Mouse (Mus musculus) gastrocnemius, postnatal 14 days (tissue): ENCODE results near the gene Ggta1. TPM values are rescaled to one million over a fixed set of nuclear protein-coding genes. Genes with fewer than 3 reads are reported as not detected.

Source experiments
- DNase-seq: peaks from one replicate; pipeline ENCODE4 v3.0.0; 2021; ENCODE audit warnings: mixed read lengths
- intact Hi-C: fragments of 180-260 bp; cut with DNase I; formaldehyde crosslinking; loops from one replicate; pipeline ENCODE4 v1.15.1; 2025; ENCODE audit warnings: low total_unique reads
- total RNA-seq, 2 experiments: library from RNA; stranded (reverse); gene quantifications; 2 replicates each; pipeline ENCODE4 v1.2.3; 2021

Ggta1 gene
- total RNA-seq, 2 experiments from 2014 or later, result 11.1 to 15.6 TPM

- no peak for DNase-seq
- intact Hi-C loops, result no loop called here
Measured at GRCm38 (mm10) chr2:35495486-35496278, 32.7 kb upstream of the Ggta1 start.

GRCm38 (mm10) chr2:35493566-35493965 is 30.5 kb upstream of the Ggta1 start:
- DNase-seq, result no peak
- intact Hi-C loops, result no loop called here

GRCm38 (mm10) chr2:35491151-35491550 is 28.1 kb upstream of the Ggta1 start:
- no peak for DNase-seq
- intact Hi-C loops, result no loop called here

- DNase-seq, result no peak
- intact Hi-C loops, result no loop called here
Measured at GRCm38 (mm10) chr2:35490458-35491111, 27.6 kb upstream of the Ggta1 start.

- intact Hi-C loops, result no loop called here
- no peak for DNase-seq
Measured at GRCm38 (mm10) chr2:35487700-35488099, 24.7 kb upstream of the Ggta1 start.

- intact Hi-C loops, result no loop called here
- no peak for DNase-seq
Measured at GRCm38 (mm10) chr2:35486981-35487655, 24.1 kb upstream of the Ggta1 start.

GRCm38 (mm10) chr2:35484102-35484501 is 21.1 kb upstream of the Ggta1 start:
- DNase-seq, result no peak
- intact Hi-C loops, result no loop called here

GRCm38 (mm10) chr2:35483402-35483801 is 20.4 kb upstream of the Ggta1 start:
- intact Hi-C loops, result no loop called here
- no peak for DNase-seq

- no peak for DNase-seq
- intact Hi-C loops, result no loop called here
Measured at GRCm38 (mm10) chr2:35481322-35481990, 18.4 kb upstream of the Ggta1 start.

- intact Hi-C loops, result no loop called here
- no peak for DNase-seq
Measured at GRCm38 (mm10) chr2:35480073-35480472, 17.0 kb upstream of the Ggta1 start.

GRCm38 (mm10) chr2:35478812-35479122 is 15.7 kb upstream of the Ggta1 start:
- intact Hi-C loops, result no loop called here
- no peak for DNase-seq

GRCm38 (mm10) chr2:35477999-35478811 is 15.2 kb upstream of the Ggta1 start:
- intact Hi-C loops, result no loop called here
- DNase-seq, result no peak

GRCm38 (mm10) chr2:35477321-35477720 is 14.3 kb upstream of the Ggta1 start:
- intact Hi-C loops, result no loop called here
- DNase-seq, result no peak

GRCm38 (mm10) chr2:35474916-35475315 is 11.9 kb upstream of the Ggta1 start:
- intact Hi-C loops, result no loop called here
- no peak for DNase-seq

- intact Hi-C loops, result no loop called here
- DNase-seq, result no peak
Measured at GRCm38 (mm10) chr2:35469266-35469665, 6.2 kb upstream of the Ggta1 start.

- intact Hi-C loops, result no loop called here
- DNase-seq, result no peak
Measured at GRCm38 (mm10) chr2:35468276-35468675, 5.2 kb upstream of the Ggta1 start.

GRCm38 (mm10) chr2:35467855-35468254 is 4.8 kb upstream of the Ggta1 start:
- no peak for DNase-seq
- intact Hi-C loops, result no loop called here

GRCm38 (mm10) chr2:35465677-35466076 is 2.6 kb upstream of the Ggta1 start:
- no peak for DNase-seq
- intact Hi-C loops, result no loop called here

- intact Hi-C loops, result no loop called here
- no peak for DNase-seq
Measured at GRCm38 (mm10) chr2:35464548-35464947, 1.5 kb upstream of the Ggta1 start.
